Mouse (Mus musculus): ENCODE measurements around the gene Itga5. TPM values are rescaled to one million over a fixed set of nuclear protein-coding genes. Genes with fewer than 3 reads are reported as not detected.

Gene Itga5
- total RNA-seq, 2 experiments from 2014 or later: 2.4 to 7.9 TPM

- ATAC-seq (replicated peaks; ENCODE audit: low FRiP score, poor library complexity, severe bottlenecking): no peak
Observed at GRCm38 (mm10) chr15:103300067-103300471, 66.5 kb downstream of the Itga5 start.

- no peak for ATAC-seq (replicated peaks; ENCODE audit: low FRiP score, poor library complexity, severe bottlenecking)
Observed at GRCm38 (mm10) chr15:103299644-103300043, 66.9 kb downstream of the Itga5 start.

GRCm38 (mm10) chr15:103298861-103299616 lies 67.5 kb downstream of the Itga5 start:
- no peak for ATAC-seq (replicated peaks; ENCODE audit: low FRiP score, poor library complexity, severe bottlenecking)

- no peak for ATAC-seq (replicated peaks; ENCODE audit: low FRiP score, poor library complexity, severe bottlenecking)
Observed at GRCm38 (mm10) chr15:103298026-103298425, 68.5 kb downstream of the Itga5 start.

GRCm38 (mm10) chr15:103297313-103297712 lies 69.2 kb downstream of the Itga5 start:
- no peak for ATAC-seq (replicated peaks; ENCODE audit: low FRiP score, poor library complexity, severe bottlenecking)

GRCm38 (mm10) chr15:103295851-103296250 lies 70.7 kb downstream of the Itga5 start:
- no peak for ATAC-seq (replicated peaks; ENCODE audit: low FRiP score, poor library complexity, severe bottlenecking)

- no peak for ATAC-seq (replicated peaks; ENCODE audit: low FRiP score, poor library complexity, severe bottlenecking)
Observed at GRCm38 (mm10) chr15:103294649-103295048, 71.9 kb downstream of the Itga5 start.

Other genes starting within 250 kb of the Itga5 start
- gene Smug1, start 199.7 kb downstream of the Itga5 start, total RNA-seq (2015; ENCODE audit: low replicate concordance): 1.5 TPM in 1 of 2 replicates, not detected in the other
- 0.70 and 1.0 TPM in 2 replicates for gene Smug1, start 199.7 kb downstream of the Itga5 start, total RNA-seq (2017; ENCODE audit: low replicate concordance)
- gene Cbx5, start 126.9 kb downstream of the Itga5 start, total RNA-seq (2015; ENCODE audit: low replicate concordance): 42.0 and 42.1 TPM in 2 replicates
- 49.5 and 57.4 TPM in 2 replicates for gene Cbx5, start 126.9 kb downstream of the Itga5 start, total RNA-seq (2017; ENCODE audit: low replicate concordance)
- 130 and 135 TPM in 2 replicates for gene Hnrnpa1, start 126.3 kb downstream of the Itga5 start, total RNA-seq (2015; ENCODE audit: low replicate concordance)
- gene Hnrnpa1, start 126.3 kb downstream of the Itga5 start, total RNA-seq (2017; ENCODE audit: low replicate concordance): 189 and 286 TPM in 2 replicates
- gene Nfe2, start 108.4 kb downstream of the Itga5 start, total RNA-seq (2015; ENCODE audit: low replicate concordance): 449 and 473 TPM in 2 replicates
- gene Nfe2, start 108.4 kb downstream of the Itga5 start, total RNA-seq (2017; ENCODE audit: low replicate concordance): 629 and 671 TPM in 2 replicates
- gene Copz1, start 94.0 kb downstream of the Itga5 start, total RNA-seq (2015; ENCODE audit: low replicate concordance): 123 and 131 TPM in 2 replicates
- gene Copz1, start 94.0 kb downstream of the Itga5 start, total RNA-seq (2017; ENCODE audit: low replicate concordance): 54.0 and 56.5 TPM in 2 replicates
- 0.96 and 2.1 TPM in 2 replicates for gene Gpr84, start 56.2 kb downstream of the Itga5 start, total RNA-seq (2015; ENCODE audit: low replicate concordance)
- gene Gpr84, start 56.2 kb downstream of the Itga5 start, total RNA-seq (2017; ENCODE audit: low replicate concordance): 0.70 and 1.3 TPM in 2 replicates
- 2.9 and 5.6 TPM in 2 replicates for gene Zfp385a, start 26.7 kb downstream of the Itga5 start, total RNA-seq (2015; ENCODE audit: low replicate concordance)
- gene Zfp385a, start 26.7 kb downstream of the Itga5 start, total RNA-seq (2017; ENCODE audit: low replicate concordance): 0.68 and 0.84 TPM in 2 replicates
- gene Gtsf1, start 63.7 kb upstream of the Itga5 start, total RNA-seq (2015; ENCODE audit: low replicate concordance): 10.4 TPM in 1 of 2 replicates, not detected in the other
- not detected in 2 replicates for gene Gtsf1, start 63.7 kb upstream of the Itga5 start, total RNA-seq (2017; ENCODE audit: low replicate concordance)
- gene Gtsf2, start 81.7 kb upstream of the Itga5 start, total RNA-seq (2015; ENCODE audit: low replicate concordance): not detected in 2 replicates
- not detected in 2 replicates for gene Gtsf2, start 81.7 kb upstream of the Itga5 start, total RNA-seq (2017; ENCODE audit: low replicate concordance)
- gene Nckap1l, start 87.0 kb upstream of the Itga5 start, total RNA-seq (2015; ENCODE audit: low replicate concordance): 21.5 and 35.4 TPM in 2 replicates
- gene Nckap1l, start 87.0 kb upstream of the Itga5 start, total RNA-seq (2017; ENCODE audit: low replicate concordance): 27.9 and 28.0 TPM in 2 replicates
- gene Pde1b, start 136.3 kb upstream of the Itga5 start, total RNA-seq (2015; ENCODE audit: low replicate concordance): 1.9 and 4.6 TPM in 2 replicates
- 1.5 and 2.0 TPM in 2 replicates for gene Pde1b, start 136.3 kb upstream of the Itga5 start, total RNA-seq (2017; ENCODE audit: low replicate concordance)
- gene Ppp1r1a, start 171.2 kb upstream of the Itga5 start, total RNA-seq (2015; ENCODE audit: low replicate concordance): not detected in 2 replicates
- gene Ppp1r1a, start 171.2 kb upstream of the Itga5 start, total RNA-seq (2017; ENCODE audit: low replicate concordance): not detected in 2 replicates
- gene Glycam1, start 198.3 kb upstream of the Itga5 start, total RNA-seq (2015; ENCODE audit: low replicate concordance): not detected in 2 replicates
- not detected in 2 replicates for gene Glycam1, start 198.3 kb upstream of the Itga5 start, total RNA-seq (2017; ENCODE audit: low replicate concordance)

Data from erythroblast, adult 5-6 weeks (primary cell).